Mouse (Mus musculus): Measurements from ENCODE around the gene Kbtbd12.

The Kbtbd12 gene

DNA sequence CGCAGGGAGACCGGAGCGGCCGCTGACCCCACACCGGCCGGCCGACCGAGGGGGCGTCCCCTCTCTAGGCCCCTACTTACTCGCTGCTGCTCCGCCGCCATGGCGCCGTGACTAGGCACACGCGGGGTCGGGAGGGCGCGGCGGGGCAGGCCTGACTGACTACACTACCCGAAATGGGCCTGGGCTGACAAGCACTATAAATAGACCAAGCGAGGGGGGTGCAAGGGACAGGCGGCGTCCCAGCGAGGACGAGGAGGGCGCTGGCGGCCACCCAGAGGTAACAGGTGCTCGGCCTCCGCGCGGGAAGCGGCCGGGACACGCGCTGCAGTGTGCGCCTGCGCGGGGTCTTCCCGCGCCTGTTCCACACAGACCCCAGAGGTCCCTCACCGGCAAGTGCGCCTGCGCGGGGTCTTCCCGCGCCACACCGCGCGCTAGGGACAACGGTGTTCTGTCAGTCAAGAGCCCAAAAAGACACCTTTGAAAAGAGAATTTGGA, 10.4 kb downstream of the Kbtbd12 start:
- in situ Hi-C loops (cut with MboI; ENCODE audit: unreplicated experiment in 2 of 2) = no loop called here

DNA sequence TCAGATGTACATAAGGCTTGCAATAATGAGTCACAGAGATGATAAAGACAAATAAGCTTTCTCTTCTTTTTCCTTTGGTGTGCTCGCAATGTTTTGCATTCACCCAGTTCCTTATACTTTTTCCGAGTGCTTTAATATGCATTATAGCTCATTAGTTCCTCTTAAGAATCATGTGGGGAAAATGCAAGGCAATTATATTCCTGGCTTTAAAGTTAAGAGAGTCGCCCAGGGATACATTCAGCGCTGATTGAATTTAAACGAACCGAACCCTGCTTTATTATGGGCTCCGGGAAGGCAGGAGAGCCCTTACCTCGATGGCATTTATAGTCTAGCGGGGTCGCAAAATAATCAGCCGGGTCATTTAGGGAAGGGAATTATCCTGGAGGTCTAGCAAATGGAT, 10.8 kb downstream of the Kbtbd12 start:
- in situ Hi-C loops (cut with MboI; ENCODE audit: unreplicated experiment in 2 of 2) = no loop called here

DNA sequence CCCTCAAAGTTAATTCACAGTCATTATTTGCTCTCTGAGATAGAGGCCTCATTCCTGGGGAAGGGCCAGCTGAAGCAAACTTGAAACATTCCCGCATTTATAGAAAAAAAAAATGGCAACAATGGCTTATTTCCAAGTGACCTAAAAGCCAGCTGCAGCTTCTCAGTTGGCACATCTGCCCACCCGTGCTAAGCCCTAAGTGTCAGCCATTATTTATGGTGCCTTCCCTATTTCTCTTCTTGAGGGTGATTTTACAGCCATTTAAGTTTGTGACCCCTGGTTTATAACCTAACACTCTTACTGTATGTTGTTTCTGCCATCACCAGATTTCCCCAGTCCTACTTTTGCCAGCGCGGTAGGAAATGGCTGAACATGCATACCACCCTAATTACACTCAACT, 11.3 kb downstream of the Kbtbd12 start:
- in situ Hi-C loops (cut with MboI; ENCODE audit: unreplicated experiment in 2 of 2) = no loop called here

DNA sequence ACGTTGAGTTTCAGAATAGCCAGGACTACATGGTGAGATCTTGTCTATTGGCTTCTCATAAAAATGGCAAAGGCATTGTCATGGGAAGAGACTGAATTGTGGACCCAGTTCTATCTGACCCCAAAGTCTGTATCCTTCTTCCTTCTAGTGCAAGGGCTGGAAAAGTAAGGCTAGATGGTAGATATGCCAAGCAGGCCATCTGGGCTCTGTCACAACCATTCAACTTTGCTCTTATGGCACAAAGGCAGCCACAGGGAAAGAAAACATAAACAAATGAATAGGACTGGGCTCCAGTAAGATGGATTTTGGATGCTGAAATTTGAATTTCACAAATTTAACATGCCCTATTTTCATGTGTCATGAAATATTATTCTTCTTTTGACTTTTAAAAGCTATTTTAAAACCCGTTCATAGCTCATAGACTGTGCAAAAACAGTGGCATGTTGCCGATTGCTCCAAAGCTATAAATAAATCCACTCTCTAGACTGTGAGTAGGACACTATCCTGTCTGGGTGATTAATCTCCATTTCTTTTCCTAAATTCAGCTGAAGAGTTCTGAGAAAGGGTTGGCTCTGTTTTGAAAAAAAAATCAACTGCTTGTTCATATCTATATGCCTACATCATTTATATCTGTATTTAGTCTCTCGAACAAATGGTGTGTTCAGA, 15.8 kb downstream of the Kbtbd12 start:
- in situ Hi-C loops (cut with MboI; ENCODE audit: unreplicated experiment in 2 of 2) = no loop called here

DNA sequence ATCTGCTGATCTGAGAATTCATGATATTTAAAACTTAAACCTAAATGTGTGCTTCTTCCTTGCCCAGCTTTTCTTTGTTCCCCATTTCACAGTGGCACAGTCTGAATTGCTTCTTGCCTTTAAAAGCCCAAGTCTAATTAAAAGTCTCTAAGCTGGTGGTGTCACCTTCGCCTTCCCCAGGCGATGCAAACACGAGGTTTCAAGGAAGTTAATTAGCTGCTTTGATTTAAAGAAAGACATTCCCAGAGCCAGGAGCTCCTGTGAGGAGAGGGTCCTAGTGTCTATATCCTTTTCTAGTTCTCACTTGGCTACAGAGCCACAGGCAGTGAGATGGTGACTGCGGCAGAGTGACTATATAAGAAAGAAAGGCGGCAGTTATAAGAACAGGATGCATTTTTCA, 18.2 kb downstream of the Kbtbd12 start:
- in situ Hi-C loops (cut with MboI; ENCODE audit: unreplicated experiment in 2 of 2) = no loop called here

DNA sequence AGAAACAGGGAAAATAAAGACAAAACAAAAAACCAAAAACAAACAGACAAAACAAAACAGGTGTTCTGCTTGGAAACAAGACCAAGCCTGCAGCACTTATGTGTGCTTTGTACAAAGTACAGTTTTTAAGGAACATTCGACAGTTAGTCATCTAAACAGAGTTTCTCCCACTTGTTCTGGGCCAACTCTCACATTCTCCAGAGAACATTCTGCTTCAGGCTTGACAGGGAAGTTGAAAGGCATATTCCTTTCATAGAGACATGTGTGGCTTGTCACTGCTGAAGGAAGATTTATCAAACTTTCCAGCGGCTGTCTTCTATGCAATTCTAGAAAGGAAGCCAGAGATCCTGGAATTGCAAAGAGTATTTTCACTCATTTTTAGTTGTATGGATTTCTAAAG, 22.4 kb downstream of the Kbtbd12 start:
- in situ Hi-C loops (cut with MboI; ENCODE audit: unreplicated experiment in 2 of 2) = no loop called here

DNA sequence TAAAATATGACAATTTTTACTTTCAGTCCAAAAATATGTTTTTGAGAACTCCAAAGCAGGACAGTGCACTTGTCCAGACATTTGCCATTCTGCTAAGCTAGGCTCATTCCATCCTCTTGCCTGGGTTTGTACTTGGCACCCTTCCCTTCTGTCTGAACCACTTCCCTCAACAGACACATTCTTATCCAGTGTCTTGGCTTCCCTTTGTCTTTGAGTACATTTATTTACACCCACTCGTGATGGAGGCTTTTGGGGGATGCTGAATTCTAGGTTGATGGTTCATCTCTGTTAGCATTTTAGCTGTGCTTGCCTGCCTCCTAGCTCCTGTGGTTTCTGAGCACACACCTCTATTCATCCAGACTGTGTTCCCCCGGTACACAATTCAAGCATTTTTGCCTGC, 31.3 kb downstream of the Kbtbd12 start:
- in situ Hi-C loops (cut with MboI; ENCODE audit: unreplicated experiment in 2 of 2) = no loop called here

DNA sequence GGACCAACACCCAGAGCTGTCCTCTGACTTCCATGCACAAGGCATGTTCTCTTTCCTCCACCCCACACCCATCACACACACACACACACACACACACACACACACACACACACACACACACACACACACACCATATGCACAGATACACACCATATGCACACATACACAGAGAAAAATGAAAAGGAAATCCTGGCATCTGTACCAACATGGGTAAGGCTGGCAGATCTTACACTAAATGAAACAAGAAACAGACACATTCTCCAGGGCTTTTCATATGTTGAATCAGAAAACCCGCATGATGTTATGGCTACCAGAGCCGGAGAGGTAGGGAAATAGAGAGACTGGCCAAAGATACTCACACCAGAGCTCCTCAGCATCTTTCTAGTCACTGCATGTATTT, 32.0 kb downstream of the Kbtbd12 start:
- in situ Hi-C loops (cut with MboI; ENCODE audit: unreplicated experiment in 2 of 2) = no loop called here

DNA sequence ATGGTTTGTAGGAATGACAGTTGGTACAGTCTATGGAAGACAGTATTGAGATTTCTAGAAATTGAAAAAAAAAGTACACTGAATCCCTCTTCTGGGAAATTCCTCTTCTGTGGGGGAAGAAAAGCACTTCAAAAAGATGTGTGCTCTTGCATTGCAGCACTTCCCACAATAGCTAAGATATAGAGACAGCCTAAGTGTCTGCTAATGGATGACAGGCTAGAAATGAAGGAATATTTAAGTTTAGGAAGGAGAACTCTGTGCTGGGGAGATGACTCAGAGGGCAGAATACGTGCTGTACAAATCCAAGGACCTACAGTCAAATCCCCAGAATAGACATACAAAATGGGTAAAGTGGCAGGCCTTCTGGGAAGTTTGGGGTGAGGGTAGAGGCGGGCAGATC, 32.5 kb downstream of the Kbtbd12 start:
- in situ Hi-C loops (cut with MboI; ENCODE audit: unreplicated experiment in 2 of 2) = no loop called here

DNA sequence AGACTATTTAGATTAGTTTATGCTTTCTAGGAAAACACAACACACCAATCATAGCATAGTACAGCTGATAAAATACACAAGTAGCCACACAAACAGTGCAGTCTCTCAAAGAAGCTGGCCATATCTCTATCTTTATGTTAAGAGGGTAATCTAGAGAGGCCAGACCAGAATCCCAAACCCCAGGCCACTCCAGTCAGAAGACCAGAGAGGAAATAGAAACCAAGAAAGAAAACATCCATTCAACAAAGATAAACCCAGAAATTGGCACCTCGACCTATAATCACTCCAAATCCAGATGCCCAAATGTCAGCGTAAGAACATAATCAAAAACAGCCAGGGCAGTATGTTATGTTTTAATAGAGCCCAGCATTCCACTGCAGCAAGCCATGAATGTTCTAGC, 41.6 kb downstream of the Kbtbd12 start:
- in situ Hi-C loops (cut with MboI; ENCODE audit: unreplicated experiment in 2 of 2) = no loop called here

DNA sequence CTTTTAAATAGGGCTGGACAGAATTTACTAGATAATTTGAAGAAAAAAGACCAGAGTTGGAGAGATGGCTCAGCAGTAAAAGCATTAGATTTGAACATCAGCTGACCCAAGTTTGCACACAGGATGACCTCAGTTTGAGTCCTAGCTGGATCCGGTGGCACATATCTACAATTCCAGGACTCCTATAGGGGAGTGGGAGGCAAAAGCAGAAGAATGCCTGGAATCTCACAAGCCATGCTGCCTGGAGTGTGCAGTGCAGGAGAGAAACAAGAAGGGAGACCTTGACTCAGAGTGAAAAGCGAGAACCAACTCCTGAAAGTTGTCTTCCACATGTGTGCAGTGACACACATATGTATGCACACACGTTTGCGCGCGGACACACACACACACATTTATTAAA, 45.4 kb downstream of the Kbtbd12 start:
- in situ Hi-C loops (cut with MboI; ENCODE audit: unreplicated experiment in 2 of 2) = no loop called here

DNA sequence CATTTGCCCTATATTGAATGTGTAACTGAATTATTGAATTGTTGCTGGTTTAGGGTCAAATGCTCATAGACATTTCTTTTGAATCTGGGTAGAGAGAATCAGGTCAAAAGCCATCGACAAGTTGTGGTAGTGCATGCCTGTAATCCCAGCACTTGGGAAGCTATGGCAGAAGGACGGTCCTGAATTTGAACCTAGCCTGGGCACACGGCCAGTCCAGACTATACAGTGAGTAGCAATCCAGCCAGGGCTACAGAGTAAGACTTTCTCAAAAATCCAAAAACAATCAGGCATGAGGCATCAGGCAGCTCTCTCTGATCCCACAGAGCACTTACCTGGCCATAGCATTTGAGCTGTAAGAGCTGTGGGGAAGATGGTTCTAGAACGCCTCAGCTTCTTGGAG, 47.5 kb downstream of the Kbtbd12 start:
- in situ Hi-C loops (cut with MboI; ENCODE audit: unreplicated experiment in 2 of 2) = no loop called here

DNA sequence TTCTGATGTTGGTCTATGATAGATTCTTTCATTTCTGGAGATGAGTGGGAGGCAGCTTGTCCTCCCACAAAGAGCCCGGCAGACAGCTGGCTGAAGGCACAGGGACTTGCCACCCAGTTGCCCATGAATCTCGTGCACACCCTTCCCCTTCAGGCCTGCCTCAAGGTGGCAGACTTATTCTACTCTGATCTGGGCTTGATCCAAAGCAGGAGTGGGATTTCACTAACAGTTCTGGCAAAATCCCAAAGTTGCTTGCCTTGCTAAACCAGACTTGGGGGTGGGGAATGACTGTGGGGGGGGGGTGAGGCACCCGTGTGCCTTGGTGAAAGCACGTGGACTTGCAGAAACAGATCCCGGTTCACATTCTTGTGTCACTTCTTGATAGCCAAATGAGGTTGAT, 48.2 kb downstream of the Kbtbd12 start:
- in situ Hi-C loops (cut with MboI; ENCODE audit: unreplicated experiment in 2 of 2) = loop anchor here in 1 of 2 experiments (5.0 kb wide), 1 partner anchor 238 kb away; no protein-coding TSS in a partner anchor

DNA sequence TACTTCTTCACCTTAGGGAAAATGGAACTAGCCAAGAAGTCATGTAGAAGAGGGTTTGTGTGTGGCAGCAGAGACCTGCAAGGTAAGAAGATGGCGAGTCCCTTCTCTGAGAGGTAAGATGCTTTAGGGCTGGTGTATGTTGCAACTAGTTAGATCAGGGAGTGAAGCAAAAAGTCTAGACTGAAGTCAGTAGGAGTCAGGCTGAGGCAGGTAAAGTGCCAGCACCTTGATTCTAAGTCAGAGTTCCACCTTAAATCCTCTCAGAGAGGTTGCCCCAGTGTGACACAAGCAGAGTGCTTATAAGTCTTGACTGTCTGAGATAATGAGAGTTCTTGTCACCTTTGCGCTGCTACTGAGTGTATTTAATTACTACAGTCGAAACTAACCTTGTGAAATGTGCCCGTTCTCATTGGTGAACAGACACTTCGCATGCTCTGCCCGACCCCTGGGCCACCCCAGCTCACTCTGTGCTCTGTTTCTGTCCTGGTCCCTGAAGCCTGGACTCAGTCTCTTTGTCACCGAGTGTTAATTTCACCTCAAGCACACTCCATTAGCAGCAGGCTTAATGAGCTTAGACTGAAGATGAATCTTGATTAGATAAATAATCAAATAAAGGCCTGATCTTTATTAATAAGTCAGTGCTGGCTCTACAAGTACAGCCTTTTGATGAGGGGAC, 49.0 kb downstream of the Kbtbd12 start:
- in situ Hi-C loops (cut with MboI; ENCODE audit: unreplicated experiment in 2 of 2) = loop anchor here in 1 of 2 experiments (5.0 kb wide), 1 partner anchor 239 kb away; no protein-coding TSS in a partner anchor

DNA sequence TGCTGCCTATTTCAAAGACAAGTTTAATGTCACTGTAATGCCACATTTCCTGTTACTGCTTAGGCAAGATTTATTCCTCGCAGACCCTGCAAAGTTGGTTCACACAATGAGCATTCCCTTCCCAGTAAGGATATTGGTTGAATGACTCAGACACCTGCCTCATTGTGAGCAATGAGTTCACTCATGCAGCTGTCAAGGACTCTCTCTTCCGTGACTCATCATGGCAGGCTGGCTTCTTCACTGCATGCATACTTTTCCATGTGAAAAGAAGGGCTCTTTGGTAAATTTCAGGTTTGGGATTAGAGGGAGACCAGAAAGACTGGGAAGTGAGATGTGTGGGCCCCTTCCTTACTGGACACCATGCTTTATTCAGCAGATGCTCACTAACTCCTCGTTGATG, 50.7 kb downstream of the Kbtbd12 start:
- in situ Hi-C loops (cut with MboI; ENCODE audit: unreplicated experiment in 2 of 2) = loop anchor here in 1 of 2 experiments (5.0 kb wide), 1 partner anchor 240 kb away; no protein-coding TSS in a partner anchor

DNA sequence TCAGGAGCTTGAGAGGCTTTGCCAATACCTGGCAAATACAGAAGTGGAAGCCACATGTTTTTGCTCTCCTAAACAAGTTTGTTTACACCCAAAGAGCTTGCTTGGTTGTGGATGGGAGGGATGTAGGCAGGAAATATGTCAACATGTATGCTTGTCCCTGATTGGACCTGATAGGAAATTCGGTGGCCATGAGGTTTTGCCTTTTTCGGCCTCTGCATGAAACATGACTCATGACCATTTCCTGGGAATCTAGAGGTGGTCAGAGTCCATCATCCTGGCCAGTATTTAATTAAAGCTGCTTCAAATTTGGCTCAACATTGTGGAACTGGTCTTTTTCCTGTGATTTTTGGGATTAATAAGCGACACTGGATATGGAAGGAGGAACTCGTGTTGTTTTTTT, 53.8 kb downstream of the Kbtbd12 start:
- in situ Hi-C loops (cut with MboI; ENCODE audit: unreplicated experiment in 2 of 2) = no loop called here

DNA sequence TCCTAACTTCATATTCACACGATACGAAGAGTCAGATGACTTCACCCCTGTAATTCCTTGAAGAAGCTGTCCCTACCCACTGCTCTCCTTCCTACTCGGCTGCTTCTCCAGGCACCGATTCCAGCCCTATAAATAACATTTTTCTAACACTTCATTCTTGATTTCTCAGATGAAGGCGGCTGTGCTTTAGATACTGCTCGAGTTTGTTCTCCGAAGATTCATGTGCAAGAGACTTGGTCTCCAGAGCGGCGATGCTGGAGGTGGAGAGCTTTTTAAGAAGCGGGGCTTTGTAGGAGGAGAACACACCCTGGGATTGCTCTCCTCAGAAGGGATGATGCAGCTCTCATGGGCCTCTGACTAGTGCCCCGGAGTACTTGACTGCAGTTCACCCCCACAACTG, 61.3 kb downstream of the Kbtbd12 start:
- in situ Hi-C loops (cut with MboI; ENCODE audit: unreplicated experiment in 2 of 2) = no loop called here

DNA sequence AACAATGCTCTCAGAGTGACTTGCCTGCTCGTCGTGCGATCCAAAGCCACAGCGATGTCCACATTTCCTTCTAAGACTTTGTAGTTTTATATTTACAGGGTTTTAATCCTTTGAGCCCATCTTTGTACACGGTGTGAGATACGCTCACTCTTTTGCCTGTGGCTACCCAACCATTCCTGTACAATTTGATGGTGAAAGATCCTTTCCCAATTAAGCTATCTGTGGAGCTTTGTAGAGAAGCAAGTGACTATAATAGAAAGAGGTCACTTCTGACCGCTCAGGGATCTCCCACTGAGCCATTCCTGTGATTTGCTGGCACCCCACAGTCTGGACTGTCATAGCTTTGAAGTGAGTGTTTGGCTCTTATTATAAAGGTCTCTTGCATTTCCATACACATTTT, 71.1 kb downstream of the Kbtbd12 start:
- in situ Hi-C loops (cut with MboI; ENCODE audit: unreplicated experiment in 2 of 2) = no loop called here

DNA sequence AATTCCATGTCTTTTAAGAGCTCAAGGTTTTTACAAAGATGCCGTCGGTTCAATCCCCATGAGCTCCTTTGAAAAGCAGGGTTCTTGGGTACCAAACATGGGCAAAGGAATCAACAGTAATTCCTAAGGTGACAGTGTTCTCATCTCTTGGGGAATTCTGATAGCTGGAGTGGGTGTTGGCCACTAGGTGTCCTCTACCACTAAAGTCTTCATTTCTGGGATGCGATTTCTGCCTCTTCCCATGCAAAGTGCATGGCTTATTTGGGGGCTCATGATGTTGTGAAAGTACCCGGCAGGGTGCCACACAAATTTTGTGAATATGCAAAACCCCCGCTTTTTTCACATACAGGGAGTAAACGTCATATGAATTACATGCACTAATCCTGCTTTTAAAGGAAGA, 72.7 kb downstream of the Kbtbd12 start:
- in situ Hi-C loops (cut with MboI; ENCODE audit: unreplicated experiment in 2 of 2) = no loop called here

DNA sequence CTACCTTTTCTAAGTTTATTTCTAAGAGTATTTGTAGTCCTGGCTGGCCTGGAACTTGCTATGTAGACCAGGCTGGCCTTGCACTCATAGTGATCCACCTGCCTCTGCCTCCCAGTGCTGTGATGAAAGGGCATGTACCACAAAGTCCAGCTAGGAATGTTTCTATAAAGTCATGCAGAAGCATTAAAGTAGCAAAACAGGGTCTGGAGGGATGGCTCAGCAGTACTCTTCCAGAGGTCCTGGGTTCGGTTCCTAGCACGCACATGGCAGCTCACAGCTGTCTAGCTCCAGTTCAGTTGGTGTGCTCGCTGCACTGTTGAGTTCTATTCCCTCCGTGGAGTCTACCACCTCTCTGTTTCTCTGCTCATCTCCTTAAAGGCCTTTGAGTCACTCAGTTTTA, 77.6 kb downstream of the Kbtbd12 start:
- in situ Hi-C loops (cut with MboI; ENCODE audit: unreplicated experiment in 2 of 2) = no loop called here

DNA sequence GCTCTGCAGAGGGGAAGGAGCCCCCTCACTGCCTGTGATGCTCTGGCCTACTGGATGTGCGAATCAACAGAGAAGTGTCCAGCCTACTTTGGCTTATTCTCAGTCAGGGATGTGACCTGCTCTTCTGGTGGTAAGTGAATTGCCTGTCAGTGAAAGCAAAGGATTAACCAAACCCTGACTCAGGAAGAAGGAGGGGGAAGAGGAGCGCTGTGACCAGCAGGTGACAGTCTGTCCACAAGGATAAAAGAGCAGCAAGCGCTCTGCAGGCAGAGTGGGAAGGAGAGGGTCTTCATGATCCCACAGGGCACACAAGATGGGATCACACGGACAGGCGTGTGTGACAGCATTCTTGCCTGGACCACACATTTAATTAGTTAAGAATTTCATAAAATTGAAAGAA, 78.1 kb downstream of the Kbtbd12 start:
- in situ Hi-C loops (cut with MboI; ENCODE audit: unreplicated experiment in 2 of 2) = no loop called here

DNA sequence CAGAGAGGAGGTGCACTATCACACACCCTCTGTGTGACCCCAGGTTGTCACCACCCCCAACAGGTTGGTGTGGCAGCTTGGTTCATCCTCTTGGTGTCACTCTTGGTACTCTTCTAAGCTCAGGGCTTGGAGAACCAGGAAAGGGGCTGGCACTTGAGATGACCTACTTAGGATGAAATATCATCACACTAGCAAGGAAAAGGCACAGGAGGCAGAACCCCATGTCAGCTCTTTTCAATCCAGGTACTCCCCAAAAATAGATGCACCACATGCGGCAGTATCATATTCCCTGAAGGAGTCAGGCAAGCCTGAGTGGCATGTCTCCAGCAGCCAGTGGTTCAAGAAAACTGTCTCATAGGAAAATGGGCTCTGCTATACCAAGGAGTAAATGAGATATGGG, 79.7 kb downstream of the Kbtbd12 start:
- in situ Hi-C loops (cut with MboI; ENCODE audit: unreplicated experiment in 2 of 2) = no loop called here
